Mouse (Mus musculus) ovary, adult 18-20 months (tissue): Measurements from ENCODE around the gene Wfdc9.

Source experiments
- DNase-seq: peaks from one replicate; pipeline ENCODE4 v3.0.0; 2022; ENCODE audit warnings: low spot score, mixed read lengths

Gene Wfdc9

DNA sequence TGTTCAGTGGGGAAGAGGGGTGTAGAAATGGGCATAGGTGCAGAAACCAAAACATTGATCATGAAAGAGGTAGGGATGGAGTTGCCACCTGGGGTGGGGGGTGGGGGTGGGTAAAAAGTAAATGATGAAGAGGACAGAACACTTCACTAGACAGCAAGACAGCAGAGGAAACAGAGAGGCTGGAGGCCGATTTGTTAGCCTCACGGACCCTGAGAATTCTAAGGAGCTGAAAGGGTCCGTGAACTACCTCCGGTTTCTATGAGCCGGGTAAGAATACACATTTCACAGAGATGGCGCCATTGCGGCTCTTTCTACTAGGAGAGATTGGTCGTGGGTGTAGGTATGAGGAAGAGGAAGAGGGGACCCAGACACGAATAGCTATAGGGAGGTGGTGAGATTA lies at the start of gene Wfdc9:
Wfdc9 (minus strand) TSS at position 101 of the 400 bp plus-strand sequence.
- DNase-seq, result no peak

DNA sequence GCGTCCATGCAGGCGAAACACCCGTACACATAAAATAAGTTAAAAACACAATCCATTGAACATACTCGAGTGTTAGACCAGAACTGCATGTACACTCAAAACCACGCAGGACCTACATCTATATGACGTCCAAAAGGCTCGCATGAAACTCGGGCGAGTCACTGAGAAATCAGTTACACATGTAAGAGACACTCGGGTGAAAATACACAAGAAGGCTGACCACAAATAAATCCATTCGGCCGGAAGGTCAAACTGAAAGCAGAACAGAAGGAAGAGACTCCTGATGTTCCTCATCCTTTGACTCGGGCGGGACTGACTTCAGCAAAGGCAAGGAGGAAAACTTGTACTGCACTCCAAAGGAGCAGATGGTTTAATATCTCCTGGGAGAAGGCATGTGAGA lies 49.6 kb upstream of the Wfdc9 start:
- DNase-seq, result no peak

DNA sequence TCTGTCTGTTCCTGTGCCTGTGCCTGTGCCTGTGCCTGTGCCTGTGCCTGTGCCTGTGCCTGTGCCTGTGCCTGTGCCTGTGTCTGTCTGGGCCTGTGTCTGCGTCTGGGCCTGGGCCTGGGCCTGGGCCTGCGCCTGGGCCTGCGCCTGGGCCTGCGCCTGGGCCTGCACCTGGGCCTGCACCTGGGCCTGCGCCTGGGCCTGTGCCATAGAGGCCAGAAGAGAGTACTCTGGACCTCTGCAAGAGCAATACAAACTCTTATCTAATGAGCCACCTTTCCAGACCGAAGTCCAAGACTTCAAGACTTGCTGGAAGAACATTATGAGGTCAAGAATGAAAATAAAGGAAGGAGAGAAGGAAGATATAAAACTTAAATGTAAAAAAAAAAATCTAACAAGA lies 48.9 kb upstream of the Wfdc9 start:
- no peak for DNase-seq

DNA sequence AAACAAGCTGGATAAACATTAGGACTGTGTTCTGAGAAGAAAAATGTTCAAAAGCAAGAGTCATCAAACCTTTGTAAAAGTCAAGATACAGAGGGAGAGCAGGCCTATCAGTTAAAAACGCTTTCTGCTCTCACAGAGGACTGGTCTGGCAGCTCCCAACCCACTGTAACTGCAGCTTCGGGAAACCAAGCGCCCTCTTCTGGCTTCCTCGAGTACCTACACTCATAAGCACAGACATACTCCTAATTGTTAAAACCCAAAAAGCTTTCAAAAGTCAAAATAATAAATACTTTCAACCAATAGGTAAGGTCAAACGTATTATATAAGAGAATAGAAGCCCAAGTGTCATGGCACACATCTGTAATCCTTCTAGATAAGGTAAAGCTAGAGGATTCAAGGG lies 47.9 kb upstream of the Wfdc9 start:
- no peak for DNase-seq

DNA sequence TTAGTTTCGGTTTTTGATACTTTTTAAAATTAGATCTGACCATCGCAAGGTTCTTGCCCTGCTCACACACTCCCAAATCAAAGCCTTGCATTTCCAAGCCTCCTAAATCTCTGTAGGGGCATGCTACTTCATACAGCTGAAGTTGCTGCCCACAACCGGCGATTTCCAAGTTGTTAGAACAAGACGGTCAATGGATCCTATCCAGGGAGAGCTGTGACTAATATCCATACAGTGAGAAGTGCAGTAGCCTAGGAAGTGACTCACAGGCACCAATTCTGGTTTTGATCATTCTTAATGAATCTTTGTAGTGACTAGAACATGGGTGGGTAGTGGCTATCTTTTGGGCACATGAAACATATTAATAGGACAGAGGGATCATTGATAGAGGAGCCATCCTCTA lies 45.4 kb upstream of the Wfdc9 start:
- no peak for DNase-seq

DNA sequence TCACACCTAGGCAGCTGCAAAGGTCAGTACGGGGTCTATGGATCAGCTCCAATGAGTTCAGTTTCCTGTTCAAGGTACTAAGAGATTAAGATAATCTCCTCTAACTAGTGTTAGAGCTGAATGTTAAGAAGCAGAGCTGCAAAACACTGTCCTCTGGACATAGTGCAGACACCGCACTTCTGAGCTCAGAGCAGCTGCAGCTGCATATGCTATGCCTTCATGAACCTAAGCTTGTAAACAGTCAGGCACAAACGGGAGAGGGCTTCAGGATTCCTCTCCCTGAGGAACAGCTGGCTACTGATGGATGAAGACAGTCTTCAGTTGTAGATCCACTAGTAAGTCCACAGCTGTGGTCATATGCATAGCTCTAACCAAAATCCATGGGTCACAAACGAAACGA lies 44.6 kb upstream of the Wfdc9 start:
- DNase-seq, result no peak

DNA sequence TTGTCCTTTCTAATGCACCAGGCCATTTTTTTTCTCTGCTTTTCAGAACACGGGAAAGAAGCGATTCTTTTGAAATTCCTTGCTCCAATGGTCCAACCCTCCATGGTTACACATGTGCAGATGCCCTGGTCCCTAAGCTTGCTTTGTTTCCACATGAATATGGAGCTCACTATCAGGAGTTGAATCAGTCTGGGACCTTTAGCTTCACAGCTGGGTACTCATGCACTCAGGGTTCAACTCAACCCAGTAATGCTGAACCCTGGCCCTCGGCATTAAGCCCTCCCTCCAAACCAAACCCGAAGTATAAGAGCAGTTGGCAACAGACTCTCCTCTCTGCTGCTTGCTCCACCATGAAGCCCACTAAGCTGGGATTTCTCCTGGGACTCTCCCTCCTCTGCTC lies 41.8 kb upstream of the Wfdc9 start, which contains the start of gene Spint4:
Spint4 (plus strand) TSS at position 301 of the 400 bp plus-strand sequence.
- DNase-seq, result no peak

DNA sequence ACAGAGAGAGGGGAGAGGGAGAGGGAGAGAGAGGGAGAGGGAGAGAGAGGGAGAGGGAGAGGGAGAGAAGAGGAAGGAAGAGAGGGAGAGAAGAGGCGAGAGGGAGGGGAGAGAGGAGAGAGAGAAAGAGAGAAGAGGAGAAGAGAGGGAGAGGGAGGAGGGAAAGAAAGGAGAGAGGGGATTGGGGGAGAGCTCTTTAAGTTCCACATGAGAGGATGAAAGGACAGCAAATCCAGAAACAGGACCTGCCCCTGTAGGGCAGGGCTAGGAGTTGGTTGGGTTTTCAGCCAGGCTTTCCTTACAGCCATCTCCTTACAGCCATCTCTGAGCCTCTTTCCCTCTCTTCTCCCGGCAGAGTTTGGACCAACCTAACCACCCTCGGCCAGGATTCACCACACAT lies 28.4 kb upstream of the Wfdc9 start, which contains the start of gene Wfdc13:
Wfdc13 (plus strand) TSS at position 301 of the 400 bp plus-strand sequence.
- no peak for DNase-seq

DNA sequence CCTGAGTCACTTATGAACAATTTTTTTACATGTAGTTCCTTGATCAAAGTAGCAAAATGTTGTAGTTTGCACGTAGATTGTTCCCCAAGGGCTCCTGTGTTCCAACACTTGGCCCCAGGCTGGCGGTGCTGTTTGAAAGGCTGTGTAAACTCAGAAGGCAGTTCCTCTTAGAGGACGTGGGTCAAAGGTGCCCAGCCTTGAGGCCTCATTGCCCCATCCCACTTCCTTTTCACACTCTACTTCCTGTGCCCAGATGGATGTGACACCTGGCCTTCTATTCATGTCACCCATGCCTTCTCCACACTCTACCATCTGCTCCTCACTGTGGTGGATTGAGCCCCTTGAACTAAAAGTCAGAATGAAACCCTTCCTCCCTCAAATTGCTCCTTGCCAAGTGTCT lies 23.5 kb upstream of the Wfdc9 start:
- DNase-seq, result no peak

DNA sequence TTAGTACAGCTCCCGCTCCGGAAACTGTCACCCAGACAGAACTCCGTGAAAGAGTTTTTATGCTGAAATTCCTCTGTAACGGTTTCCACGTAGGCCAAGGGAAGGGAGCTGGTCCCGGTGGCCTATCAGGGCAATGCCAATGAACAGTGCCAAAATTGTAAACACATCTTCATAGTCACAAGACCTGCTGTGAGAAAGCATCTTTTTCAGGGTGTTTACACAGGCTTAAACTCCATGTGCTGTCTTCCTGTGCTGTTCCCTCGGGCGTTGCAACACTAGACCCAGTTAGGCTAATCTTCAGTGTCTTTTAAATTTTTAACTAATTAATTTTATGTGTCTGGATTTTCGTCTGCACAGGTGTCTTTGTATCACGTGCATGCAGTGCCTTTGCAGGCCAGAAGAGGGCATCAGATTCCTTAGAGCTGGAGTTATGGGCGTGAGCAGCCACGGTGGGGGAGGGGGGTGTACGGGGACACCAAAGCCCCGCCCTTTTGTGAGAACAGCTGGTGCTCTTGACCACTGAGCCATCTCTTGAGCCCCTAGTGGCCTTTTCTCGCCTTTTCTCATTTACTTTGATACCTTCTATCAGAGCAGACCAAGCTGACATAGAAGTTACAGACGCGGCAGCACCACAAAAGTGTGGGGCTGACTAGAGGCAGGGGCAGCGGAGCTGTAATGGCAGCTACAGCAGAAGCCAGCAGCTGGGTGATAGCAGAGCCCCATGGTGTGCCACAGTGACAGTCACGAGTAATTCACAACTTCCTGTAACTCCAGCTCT lies 22.7 kb upstream of the Wfdc9 start:
- peak; percentile 20 for DNase-seq

DNA sequence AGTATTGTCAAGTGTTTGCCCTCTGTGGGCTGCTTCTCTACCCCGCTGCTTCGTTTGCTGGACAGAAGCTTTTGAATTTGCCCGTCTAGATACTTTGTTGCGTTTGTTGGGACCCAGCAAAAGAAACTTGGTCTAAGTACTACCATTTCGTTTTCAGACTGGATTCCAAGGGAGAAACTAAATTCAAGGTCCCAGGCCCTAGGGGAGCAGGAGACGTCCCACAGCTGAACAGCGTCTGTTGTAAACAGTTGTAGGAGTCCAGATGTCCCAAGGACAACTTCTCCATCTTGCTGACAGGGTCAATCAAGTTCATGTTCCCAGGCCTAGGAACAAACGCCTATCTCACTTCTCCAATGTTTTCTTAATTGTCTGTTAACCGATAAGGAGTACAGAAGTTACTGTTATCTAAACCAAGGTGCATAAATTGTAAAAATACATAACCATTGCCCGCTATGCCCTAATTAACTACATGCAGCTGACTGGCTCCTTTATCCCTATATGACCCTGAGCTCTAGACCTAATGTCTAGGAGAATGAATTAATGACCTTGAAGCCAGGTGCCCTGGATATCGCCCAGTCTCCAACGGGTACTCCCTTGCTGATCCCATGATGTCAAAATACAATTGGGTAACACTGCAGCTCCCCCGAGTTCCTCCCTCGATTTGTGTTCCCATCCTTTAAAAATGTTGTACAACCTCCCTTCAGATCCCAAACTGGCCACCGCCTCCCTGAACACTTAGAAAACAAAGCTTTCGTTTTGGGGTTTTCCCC lies 20.7 kb upstream of the Wfdc9 start:
- peak; percentile 32 for DNase-seq

DNA sequence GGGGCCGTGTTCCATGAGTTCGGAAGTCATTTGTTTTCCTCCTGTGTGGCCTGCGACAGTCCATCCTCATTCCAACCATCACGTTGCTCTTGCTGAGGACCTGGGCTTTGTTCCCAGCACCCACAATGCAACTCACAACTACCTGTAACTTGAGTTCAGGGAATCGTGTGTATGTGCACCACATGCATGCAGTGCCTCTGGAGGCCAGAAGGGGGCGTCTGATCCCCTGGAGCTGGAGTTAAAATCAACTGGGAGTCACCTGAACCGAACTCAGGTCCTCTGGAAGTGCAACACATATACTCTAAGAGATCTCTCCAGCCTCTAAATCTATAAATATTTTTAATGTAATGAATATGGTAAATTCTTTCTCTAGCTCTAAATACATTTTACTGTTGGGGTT lies 19.7 kb upstream of the Wfdc9 start:
- no peak for DNase-seq

DNA sequence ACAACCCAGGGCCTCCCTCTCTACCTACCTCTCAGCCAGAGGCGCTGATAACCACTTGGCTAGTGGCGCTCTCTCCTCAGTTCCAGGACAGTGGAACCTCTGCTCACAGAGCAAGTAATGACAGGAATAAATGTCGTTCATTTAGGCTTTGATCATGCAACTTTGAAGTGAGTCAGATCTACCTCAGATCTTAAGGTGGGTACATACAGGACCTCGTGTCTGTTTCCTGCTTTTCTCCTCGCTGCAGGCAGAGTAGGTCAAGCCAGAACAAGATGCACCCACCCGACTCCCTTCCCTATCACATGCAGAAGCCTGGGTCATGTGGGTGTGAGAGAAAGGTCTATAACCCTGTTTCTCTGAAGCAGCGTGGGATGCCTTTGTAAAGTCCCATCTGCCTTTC lies 17.6 kb upstream of the Wfdc9 start, which contains the start of gene Wfdc11:
Wfdc11 (minus strand) TSS at position 101 of the 400 bp plus-strand sequence.
- DNase-seq, result no peak

DNA sequence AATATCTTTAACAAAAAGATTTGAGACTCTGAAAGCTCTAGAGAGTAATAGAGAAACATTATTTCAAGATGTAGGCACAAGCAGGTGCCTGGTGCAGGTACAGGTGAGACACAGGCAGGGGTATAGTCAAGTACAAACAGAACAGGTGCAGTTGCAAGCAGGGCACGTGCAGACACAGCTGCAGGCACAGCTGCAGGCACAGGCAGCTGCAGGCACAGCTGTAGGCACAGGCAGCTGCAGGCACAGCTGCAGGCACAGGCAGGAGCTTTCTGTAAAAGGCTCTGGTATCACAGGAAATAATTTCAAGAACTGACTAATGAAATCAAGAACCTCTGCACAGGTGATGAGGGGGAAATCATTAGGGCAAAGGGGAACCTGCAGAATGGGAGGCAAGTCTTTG lies 14.6 kb upstream of the Wfdc9 start:
- no peak for DNase-seq

DNA sequence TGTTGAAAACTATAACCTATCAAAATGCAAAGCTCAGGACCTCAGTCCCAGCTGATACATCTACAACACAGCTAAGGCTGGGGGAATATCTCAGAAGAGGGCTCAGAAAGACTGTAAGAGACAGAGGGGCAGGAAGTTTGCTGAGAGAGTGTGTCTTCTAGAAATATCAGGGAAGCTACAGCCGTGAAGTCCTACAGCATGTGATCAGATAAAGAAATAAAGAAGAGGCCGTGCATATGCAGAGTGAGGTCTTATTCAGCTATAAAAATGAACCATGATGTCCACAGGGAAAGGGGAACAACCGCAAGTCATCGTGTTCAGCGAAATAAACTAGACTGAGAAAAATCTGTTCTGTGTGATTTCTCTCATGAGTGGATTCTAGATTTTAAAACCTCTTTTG lies 13.9 kb upstream of the Wfdc9 start:
- no peak for DNase-seq

DNA sequence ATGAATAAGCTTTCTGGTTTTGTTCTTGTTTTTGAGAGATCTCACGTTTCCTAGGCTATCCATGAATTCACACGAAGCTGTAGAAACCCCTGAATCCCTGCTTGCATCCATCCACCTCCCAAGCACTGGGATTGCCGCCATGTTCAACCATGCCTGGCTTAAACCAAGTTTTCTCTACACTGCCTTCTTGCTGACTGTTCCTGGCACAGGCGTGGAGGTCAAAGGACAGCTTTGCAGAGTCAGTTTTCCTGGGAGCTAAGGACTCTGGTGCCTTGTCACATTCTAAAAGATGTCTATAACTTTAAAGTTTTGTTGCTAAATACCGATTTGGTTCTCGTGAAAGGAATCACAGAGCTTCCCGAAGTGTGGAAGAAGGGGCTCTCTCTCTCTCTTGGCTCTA lies 8.5 kb upstream of the Wfdc9 start:
- DNase-seq, result no peak

DNA sequence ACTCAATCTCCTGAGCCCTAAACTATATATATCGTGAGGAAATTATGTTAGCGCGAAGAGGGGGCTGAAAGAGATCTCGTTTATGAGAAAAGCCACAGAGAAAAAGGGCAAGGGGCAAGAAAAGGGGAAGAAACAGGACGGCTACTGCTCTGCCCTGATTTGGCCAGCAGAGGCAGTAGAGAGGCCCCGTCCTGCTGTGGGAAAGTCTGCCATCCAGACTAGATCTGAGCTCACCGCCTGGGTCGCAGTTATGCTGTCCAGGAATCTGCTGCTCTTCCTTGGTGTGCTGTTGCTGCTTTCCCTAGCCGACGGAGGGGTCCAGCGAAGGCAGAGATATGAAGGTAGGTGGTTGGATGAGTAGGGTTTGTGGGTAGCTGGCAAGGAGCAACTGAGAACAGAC lies 525 bp downstream of the Wfdc9 start, which contains the start of gene Wfdc10:
Wfdc10 (plus strand) TSS at position 189 of the 400 bp plus-strand sequence.
- DNase-seq, result peak; percentile 19

DNA sequence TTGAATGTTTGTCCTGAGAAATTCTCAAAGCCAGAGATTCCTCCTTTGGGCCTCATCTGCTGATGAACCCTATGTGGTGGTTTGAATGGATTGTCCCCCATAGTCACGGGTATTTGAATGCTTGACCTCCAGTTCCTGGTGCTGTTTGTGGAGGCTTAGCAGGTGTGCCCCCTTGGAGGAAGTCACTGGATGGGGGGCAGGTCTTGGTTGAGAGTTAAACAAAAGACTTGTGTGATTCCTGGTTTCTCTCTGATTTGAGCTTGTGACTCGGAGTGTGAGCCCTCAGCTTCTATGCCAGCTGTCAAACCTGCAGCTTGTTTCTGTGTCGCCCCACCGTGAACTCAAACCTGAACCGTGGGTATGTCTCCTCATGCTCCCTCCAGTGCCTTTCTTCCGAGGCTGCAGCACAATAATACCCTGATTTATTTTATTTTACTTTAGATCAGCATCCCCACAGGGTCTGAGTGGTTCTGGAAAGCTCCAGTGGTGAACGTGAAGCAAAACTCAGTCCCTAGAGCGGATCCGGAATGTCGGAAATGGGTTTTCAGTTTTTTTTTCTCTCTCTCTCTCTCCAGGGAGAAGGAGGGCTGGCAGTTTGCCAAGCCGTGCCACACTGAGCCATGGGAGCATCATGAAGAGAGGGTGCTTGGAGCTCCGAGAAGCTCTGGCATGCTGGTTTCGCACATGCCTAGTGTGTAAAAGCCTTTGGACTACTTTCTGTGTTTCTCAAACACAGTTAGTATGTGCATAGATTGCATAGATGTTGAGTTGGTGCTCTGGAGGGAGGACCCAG lies 14.3 kb downstream of the Wfdc9 start:
- DNase-seq, result no peak

DNA sequence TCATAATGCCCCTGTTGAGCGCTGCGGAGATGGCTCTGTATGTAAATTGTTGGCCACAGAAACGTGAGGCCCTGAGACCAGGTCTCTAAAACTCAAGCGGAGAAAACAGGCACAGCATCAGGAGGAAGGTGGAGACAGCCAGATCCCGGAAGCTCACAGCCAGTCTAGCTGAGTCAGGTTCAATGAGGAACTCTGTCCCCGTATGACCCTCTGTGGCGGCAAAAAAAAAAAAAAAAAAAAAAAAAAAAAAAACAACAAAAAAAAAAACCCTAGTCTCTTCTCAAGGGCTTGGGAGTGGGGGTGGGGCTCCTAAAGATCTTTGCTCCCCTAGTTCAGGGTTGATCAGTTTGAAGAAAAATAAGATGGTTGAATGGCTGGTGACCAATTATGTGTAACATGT lies 15.3 kb downstream of the Wfdc9 start:
- no peak for DNase-seq

DNA sequence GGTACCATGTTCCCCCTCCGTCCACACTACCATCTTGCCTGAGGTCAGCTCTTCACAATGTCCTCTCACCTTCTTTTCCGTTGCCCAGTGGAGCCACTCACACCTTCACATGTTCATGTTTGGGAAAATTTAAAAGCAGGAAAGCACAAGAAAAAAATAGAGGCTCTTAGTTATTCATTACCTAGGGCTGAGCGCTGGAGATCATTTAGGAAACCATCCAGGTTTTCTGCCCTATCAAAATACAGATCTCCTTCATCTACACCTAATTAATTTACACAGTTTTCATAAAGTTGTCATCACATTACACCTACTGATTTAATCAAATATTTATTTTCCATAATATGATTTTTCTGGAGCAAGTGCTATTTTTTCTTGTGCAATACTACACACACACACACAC lies 17.7 kb downstream of the Wfdc9 start, which contains the start of gene Wfdc16:
Wfdc16 (minus strand) TSS at position 101 of the 400 bp plus-strand sequence.
- no peak for DNase-seq

DNA sequence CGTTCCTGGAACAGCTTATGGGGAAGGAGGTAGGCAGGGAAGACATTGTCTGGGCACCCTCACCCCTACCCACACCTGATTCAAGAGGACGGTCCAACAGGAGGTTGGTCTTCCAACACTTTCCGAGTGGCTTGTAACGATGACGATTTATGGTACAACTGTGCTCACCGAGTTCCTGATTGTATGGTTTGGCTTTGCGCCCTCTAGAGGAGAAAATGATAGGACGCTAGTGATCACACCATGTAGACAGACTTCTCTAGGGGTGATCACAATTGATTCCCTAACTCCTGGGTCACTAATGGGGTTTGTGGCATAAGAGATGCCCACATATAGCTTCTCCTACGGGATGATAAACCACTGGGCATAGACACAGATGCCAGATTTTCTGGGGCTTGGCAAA lies 21.1 kb downstream of the Wfdc9 start:
- no peak for DNase-seq

DNA sequence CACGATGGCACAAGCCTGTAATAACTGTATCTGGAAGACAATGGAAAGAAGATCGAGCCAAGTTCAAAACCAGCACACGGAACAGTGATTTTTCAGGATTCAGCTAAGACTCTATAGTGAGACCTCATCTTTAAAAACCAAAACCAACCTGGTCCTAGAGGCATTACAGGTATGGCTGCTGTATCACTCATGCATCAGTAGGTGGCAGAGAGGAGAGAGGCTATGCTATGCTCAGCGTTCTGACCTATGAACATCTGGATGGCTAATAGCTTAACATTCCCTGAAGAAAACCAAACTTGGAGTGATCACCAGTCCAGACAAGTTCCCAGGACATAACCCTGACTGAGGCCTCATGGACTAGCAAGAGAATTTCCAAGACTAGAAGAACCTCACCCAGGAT lies 34.6 kb downstream of the Wfdc9 start:
- no peak for DNase-seq
